Mouse (Mus musculus) C2C12 (cell line): ENCODE data around the gene Tmem97. TPM values are rescaled to one million over a fixed set of nuclear protein-coding genes. Genes with fewer than 3 reads are reported as not detected.

Experiments used
- H3K27me3 ChIP-seq: one replicate; pipeline ENCODE4 v1.6.1; 2011; ENCODE audit not compliant: control insufficient read depth, insufficient read depth, insufficient read length
- H3K36me3 ChIP-seq: one replicate; pipeline ENCODE4 v1.6.1; 2011; ENCODE audit not compliant: control insufficient read depth, insufficient read depth
- H3K4me3 ChIP-seq: one replicate; pipeline ENCODE4 v1.5.1; 2011; ENCODE audit warnings: mild to moderate bottlenecking, control low read depth; ENCODE audit not compliant: poor library complexity, insufficient read depth, severe bottlenecking
- H3K79me2 ChIP-seq: one replicate; pipeline ENCODE4 v1.6.1; 2011; ENCODE audit not compliant: control insufficient read depth, insufficient read depth
- H3K79me3 ChIP-seq: one replicate; pipeline ENCODE4 v1.6.1; 2011; ENCODE audit warnings: low read depth, control low read depth
- H3ac ChIP-seq: one replicate; pipeline ENCODE3; 2011; ENCODE audit warnings: low read depth; ENCODE audit not compliant: control insufficient read depth, insufficient read length
- CEBPB ChIP-seq: IDR thresholded peaks from one replicate; pipeline ENCODE4 v1.6.1; 2011; ENCODE audit warnings: low read depth, mild to moderate bottlenecking, control low read depth, moderate library complexity
- CTCF ChIP-seq: IDR thresholded peaks from one replicate; pipeline ENCODE4 v1.5.1; 2011; ENCODE audit not compliant: control insufficient read depth, insufficient read depth, insufficient read length
- FOSL1 ChIP-seq: IDR thresholded peaks from one replicate; pipeline ENCODE4 v1.8.0; 2011; ENCODE audit warnings: mild to moderate bottlenecking, low read length; ENCODE audit not compliant: poor library complexity, insufficient read depth, severe bottlenecking
- MAX ChIP-seq: IDR thresholded peaks from one replicate; pipeline ENCODE4 v1.6.1; 2011; ENCODE audit warnings: mild to moderate bottlenecking, control low read depth
- MYOD1 ChIP-seq: IDR thresholded peaks from one replicate; pipeline ENCODE4 v1.6.1; 2011; ENCODE audit warnings: low read depth; ENCODE audit not compliant: control insufficient read depth, insufficient read length
- MYOG ChIP-seq: IDR thresholded peaks from one replicate; pipeline ENCODE4 v1.6.1; 2011; ENCODE audit not compliant: control insufficient read depth, insufficient read length; ENCODE audit errors: extremely low read depth
- USF1 ChIP-seq: IDR thresholded peaks from one replicate; pipeline ENCODE4 v1.6.1; 2011; ENCODE audit warnings: low read depth, mild to moderate bottlenecking, control low read depth, moderate library complexity
- polyA plus RNA-seq: library from polyadenylated mRNA; unstranded; fragments of >200 nt; fragmentation: generic; extraction: Trizol; gene quantifications from one replicate; pipeline ENCODE4 v1.2.1, GENCODE M21; 2012; ENCODE audit warnings: missing spikeins

The Tmem97 gene
- polyA plus RNA-seq, 1 experiment, result 164 TPM

DNA sequence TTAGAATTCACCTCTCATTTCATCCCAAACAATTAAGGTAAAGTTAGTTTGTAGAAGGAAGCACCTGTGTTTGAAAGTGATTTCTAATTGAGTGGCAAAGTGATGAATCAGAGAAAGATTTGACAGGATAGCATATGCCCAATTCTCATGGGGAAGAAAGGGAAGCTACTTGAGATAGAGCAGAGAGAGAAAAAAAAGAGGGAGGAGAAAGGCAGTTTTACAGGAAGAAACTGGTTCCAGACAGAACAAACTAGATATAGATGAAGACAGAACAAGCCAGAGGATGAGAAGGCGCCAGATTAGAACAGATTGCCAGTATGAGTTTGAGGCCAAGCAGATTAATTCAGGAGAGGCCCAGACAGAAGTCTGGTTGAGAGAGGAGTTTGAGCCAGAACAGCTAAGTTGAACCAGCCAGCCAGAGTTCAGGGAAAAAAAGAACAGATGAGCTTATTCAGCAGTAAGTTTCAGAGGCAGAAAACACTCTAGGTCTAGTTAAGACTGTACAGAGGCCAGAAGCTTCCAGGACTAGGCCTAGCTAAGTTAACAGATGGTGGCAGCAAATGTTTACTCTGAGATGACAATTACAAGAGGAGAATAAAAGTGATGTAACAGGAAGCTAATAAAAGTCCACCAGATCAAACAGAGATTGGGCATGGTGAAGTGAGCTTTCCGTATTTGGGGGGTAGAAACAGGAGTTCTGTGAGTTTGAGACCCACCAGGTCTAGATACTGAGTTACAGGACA, 2.7 kb downstream of the Tmem97 start:
- H3ac ChIP-seq, result no peak overlapping the region
- H3K27me3 ChIP-seq, result no peaks in the 10 kb centered on the region
- TF ChIP-seq FOSL1, result no peak
- no peak for TF ChIP-seq MAX
- no peak for TF ChIP-seq USF1
- TF ChIP-seq CTCF, result no peak
- no peak for TF ChIP-seq MYOD1
- no peak for TF ChIP-seq CEBPB
- no peak for TF ChIP-seq MYOG
- peaks cover 39% of the 10 kb centered on the region for H3K36me3 ChIP-seq
- peaks cover 56% of the 10 kb centered on the region for H3K79me3 ChIP-seq
- peaks cover 74% of the 10 kb centered on the region for H3K79me2 ChIP-seq
- H3K4me3 ChIP-seq, result no peak overlapping the region

DNA sequence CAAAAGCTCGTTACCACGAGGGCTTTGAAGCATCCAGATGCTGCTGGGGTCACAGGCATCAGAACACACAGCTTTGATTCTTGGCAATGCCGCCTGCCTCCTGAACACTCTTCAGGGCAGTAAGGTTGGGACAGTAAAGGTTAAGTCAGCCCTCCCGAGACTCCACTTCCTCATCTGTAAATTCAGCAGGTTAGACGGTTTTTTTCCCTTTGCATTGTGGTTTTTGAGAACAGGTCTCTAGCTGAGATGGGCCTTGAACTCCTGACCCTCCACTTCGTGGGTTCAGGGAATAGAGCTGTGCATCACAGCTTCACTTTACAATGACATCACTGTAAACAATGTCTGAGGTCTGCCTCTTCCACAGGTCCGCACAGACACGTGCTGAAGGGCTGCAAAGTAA, 5.4 kb downstream of the Tmem97 start:
- H3K79me2 ChIP-seq, result peaks cover 72% of the 10 kb centered on the region
- H3K79me3 ChIP-seq, result peaks cover 59% of the 10 kb centered on the region
- no peaks in the 10 kb centered on the region for H3K27me3 ChIP-seq
- no peak overlapping the region for H3ac ChIP-seq
- peaks cover 66% of the 10 kb centered on the region for H3K36me3 ChIP-seq
- no peak overlapping the region for H3K4me3 ChIP-seq
- TF ChIP-seq MYOG (no peak), FOSL1 (no peak), MAX (no peak), USF1 (no peak), CTCF (no peak), MYOD1 (no peak), CEBPB (no peak)

- no peak overlapping the region for H3ac ChIP-seq
- TF ChIP-seq MYOD1 (no peak), MYOG (no peak)
- no peak overlapping the region for H3K4me3 ChIP-seq
- peaks cover 67% of the 10 kb centered on the region for H3K79me2 ChIP-seq
- H3K79me3 ChIP-seq, result peaks cover 59% of the 10 kb centered on the region
- H3K27me3 ChIP-seq, result no peaks in the 10 kb centered on the region
- peaks cover 72% of the 10 kb centered on the region for H3K36me3 ChIP-seq
These were observed 6.0 kb downstream of the Tmem97 start for GRCm38 (mm10) chr11:78544449-78545111.

DNA sequence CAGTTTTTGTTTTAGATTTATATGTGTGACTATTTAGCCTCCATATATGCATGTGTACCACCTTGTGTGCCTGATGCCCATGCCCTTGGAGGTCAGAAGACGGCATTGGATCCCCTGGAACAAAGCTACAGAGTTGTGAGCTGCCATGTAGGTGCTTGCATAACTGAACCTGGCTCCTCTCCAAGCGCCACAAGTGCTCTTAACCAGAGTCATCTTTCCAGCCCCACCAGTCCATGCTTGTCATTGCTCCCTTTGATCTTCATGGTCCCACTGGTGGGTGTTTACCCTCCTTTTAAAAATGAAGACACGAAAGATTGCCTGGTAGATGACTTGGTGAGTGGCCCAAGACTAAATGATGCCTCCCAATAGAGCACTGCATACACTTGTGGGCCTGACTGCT, 10.2 kb downstream of the Tmem97 start:
- Histone ChIP-seq H3K79me3 (peaks cover 51% of the 10 kb centered on the region), H3K79me2 (peaks cover 64% of the 10 kb centered on the region), H3K4me3 (no peak overlapping the region), H3ac (no peak overlapping the region), H3K36me3 (peaks cover 69% of the 10 kb centered on the region), H3K27me3 (no peaks in the 10 kb centered on the region)
- TF ChIP-seq CEBPB (no peak), MAX (no peak), CTCF (no peak), FOSL1 (no peak), MYOD1 (no peak), USF1 (no peak)

- peak overlapping the region; percentile 87 for H3ac ChIP-seq
- H3K27me3 ChIP-seq, result no peaks in the 10 kb centered on the region
- peaks cover 77% of the 10 kb centered on the region for H3K79me2 ChIP-seq
- H3K36me3 ChIP-seq, result peaks cover 35% of the 10 kb centered on the region
- no peak for TF ChIP-seq MAX
- TF ChIP-seq MYOD1, result no peak
- no peak for TF ChIP-seq CEBPB
- TF ChIP-seq USF1, result no peak
- TF ChIP-seq FOSL1, result no peak
- TF ChIP-seq MYOG, result no peak
- no peak for TF ChIP-seq CTCF
- H3K4me3 ChIP-seq, result peak overlapping the region; percentile 93
- peaks cover 63% of the 10 kb centered on the region for H3K79me3 ChIP-seq
These were observed 13.9 kb downstream of the Tmem97 start for GRCm38 (mm10) chr11:78536690-78537084.
